Mouse (Mus musculus): ENCODE data around the gene Metrnl.

GRCm38 (mm10) chr11:121688024-121688423 is 13.3 kb upstream of the Metrnl start:
- no peak for TF ChIP-seq USF1 (IDR thresholded peaks at IDR 0.05; ENCODE audit: low read depth)
- TF ChIP-seq CTCF (IDR thresholded peaks at IDR 0.05; ENCODE audit: control insufficient read depth, insufficient read depth, insufficient read length): no peak
- no peak for TF ChIP-seq MYOG (IDR thresholded peaks at IDR 0.05; ENCODE audit: control insufficient read depth, extremely low read depth, insufficient read length)

Measured in C2C12 (cell line).